Mouse (Mus musculus): ENCODE measurements at regions not wholly inside any gene's neighbourhood (a gene's known extent, or its start where the extent isn't known, plus 50 kb on each side); places are given as distances from the start of the nearest gene placed in this dataset.

GRCm38 (mm10) chrX:167069075-167069474 lies 140.0 kb downstream of the Tmsb4x start:
- TF ChIP-seq CTCF (IDR thresholded peaks at IDR 0.05; ENCODE audit: low read depth, low read length) (no peak), EP300 (IDR thresholded peaks at IDR 0.05; ENCODE audit: insufficient read depth, low read depth, low read length) (no peak), POLR2A (IDR thresholded peaks at IDR 0.05; ENCODE audit: insufficient read depth, low read length) (no peak)
